Mouse (Mus musculus): Measurements from ENCODE around the gene Sh3bp5l.

DNA sequence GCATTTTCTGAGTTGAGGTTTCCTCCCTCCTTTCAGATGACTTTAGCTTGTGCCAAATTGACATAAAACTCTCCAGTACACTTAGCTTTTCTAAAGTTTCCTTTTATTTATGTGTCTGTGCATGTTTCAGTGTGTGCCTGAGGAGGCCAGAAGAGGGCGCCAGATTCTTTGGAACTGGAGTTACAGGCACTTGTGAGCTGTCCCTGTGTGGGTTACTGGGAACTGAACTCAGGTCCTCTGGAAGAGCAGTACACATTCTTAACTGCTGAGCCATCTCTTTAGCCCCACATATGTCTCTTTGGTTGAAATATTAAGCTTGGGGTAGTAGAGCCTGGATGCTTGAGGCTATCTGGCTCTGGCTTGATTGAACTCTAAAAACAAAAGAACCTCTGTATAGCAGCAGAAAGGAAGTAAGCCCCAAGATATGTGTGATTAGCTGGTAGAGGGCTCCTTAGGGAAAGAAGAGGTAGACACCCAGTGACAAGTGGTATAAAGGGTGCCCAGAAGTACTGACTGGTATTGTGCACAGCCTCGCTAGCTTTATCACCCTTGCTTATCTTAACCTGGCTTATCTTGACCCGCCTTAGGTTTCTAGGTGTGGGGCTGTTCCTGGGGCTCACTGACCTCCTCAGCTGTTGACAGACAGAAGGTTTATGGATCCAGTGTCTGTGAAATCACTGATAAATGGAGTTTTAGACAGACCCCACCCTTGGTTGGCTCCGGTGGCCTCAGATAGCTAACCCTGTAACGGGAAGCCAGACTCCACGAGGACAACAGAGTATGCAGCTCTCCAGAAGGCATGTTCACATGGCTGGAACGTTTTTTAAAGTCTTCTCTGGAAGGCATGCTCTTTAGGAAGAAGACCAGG is 22.4 kb downstream of the Sh3bp5l start:
- TF ChIP-seq POLR2A (IDR thresholded peaks at IDR 0.05; ENCODE audit: control insufficient read depth, low read depth, low read length) (no peak), CTCF (IDR thresholded peaks at IDR 0.05; ENCODE audit: control insufficient read depth, insufficient read depth, insufficient replicate concordance, low read depth, low read length) (peak; percentile 28; the same call in 1 of the 2 replicates)
